Mouse (Mus musculus) retina, adult 2 months (tissue): Measurements from ENCODE around the gene Prr36.

ENCODE experiments used
- DNase-seq: peaks from one replicate; pipeline ENCODE4 v3.0.0-alpha.2; 2012; ENCODE audit warnings: low read depth, low spot score

The Prr36 gene

DNA sequence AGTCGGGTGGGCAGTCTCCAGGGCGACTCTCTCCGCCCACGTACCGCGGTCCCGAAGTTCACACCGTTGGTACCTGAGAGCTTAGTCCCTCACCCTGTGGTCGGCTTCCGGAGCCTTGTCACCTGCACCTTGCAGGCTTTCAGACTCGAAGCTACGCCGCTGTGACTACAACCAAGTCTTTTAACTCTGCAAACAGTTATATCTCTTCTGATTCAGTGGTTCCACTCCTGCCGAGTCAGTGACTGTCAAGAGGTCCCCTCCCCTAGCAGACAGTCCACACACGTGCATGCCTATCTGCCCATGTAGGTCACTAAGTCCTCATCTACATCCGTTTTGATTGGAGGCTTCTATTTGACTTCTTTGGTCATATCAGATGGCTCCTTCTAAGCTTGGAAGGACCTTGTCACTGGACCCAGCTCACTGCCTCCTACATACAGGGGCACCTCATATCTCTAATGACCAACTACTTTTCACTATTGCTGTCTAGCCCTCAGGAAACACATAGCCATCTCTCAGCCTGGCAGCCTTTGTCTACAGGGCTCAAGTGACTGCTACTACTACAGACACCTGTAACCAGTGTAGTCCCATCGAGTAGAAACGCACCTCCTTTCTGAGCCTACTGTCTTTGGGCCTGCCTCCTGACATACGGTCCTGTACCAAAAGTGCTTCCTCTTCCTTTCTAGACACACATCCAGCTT, 22.1 kb upstream of the Prr36 start:
- no peak for DNase-seq

DNA sequence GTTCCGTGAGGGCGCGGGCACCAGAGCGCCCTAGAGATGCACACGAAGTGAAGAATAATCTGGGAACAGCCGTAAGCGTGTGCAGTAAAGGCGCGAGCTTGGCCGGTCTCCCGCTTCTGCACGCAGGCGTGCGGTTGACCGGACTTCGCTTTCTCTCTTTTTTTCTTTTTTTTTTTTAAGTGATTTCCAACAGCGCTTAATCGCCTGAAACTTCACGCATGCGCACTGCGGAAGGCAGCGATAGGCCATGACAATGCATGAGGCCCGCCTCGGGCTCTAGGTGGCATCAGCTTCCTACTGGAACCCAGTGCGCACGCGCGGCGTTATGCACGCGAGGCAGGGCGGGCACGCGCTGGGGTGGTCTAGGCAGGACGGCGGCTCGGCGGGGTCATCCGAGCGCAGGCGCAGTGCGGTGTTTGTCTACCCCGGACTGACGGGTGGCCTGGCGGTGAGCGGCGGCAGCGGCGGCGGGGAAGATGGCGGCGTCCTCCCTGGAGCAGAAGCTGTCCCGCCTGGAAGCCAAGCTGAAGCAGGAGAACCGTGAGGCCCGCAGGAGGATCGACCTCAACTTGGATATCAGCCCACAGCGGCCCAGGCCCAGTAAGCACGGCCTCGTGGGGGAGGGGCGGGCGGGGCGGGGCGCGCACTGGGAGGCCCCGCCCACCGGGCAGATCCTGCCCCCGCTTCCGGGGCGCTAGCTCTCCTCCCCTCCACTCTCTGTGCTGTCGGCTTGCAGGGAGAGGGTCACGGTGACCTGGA, 21.4 kb upstream of the Prr36 start, which contains the start of the genes Map2k7 and Gm49320:
Map2k7 (plus strand) TSS at position 307 of the 759 bp plus-strand sequence.
Gm49320 (plus strand) TSS at position 432 of the 759 bp plus-strand sequence.
- peak; percentile 98 for DNase-seq

DNA sequence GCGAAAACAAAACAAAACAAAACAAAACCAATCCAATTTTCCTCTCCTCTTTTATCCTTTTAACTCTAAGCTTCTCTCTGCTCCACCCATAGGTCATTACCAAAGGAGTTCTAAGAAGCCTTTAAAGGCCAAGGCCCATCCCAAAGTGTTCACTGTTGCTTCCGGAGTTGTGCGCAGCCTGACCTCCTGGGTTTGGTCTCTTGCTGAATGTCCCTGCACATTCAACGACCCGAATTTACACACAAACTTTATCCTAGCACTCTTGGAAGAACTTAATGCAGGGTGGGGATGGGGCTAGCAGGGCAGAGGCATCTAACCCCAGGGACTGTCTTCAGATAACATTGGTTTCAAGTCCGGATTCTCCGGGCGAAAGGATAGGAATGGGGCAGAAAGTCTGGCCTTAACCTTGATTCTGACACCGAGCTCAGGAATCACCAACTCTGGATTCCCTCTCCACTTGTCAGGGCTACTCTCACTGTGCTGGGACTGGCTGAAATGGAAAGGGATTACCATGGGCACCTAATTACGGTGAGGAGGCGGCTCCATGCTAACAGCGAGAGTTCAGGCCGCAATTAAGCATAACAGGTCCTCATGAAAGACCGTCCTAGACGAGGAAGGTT, 20.7 kb upstream of the Prr36 start:
- no peak for DNase-seq

DNA sequence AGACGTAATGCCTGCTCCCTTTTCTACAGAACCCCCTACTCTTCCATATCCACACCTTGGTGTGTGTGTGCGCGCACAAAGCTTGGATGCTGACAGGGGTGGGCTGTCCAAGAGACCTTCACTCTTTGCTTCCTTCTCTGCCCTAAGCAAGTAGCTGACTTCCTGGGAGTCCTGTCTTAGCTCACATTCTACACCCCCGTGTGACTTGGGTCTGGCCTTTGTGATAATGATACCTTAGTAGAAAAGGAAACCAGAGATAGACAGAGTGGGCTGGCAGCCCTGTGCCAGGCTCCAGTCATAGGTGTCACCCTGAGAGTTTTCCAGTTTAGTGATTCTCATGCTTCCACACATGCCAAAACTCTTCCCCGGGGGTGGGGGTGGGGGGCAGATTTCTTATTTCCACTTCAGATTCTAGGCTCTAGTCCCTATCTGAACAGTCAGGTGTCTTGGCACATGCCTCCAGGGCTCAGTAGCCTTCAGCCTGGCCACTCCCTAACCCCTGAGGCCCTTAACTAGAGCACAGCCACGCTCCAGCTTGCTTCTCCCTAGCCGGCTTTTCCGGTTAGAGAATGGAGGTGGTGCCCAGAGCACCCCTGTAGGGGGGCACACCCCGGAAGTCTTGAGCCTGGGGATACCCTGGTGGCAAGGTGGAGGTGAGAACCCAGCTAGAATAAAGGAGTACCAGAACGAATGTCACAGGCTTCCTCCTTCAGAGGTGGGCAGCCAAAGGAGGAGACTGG, 13.5 kb upstream of the Prr36 start:
- no peak for DNase-seq

DNA sequence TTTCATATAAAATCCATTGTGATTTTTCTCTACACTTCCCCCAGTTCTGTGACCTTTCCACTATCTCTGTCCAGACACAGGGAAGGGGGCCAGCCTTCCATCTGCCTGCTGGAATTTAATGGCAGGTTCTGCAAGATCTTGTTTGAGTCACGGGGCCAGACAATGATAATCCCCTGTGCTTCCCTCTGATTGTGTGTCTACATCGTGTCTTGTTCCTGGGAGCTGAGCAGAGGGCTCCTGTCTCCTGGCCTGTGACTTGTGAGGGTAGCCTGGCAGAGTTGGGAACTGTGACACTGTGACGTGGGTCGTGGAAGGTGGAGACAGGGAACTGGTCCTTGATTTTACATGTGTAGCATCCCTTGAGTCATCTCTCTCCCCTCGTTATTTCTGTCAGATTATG, 12.5 kb upstream of the Prr36 start:
- no peak for DNase-seq

DNA sequence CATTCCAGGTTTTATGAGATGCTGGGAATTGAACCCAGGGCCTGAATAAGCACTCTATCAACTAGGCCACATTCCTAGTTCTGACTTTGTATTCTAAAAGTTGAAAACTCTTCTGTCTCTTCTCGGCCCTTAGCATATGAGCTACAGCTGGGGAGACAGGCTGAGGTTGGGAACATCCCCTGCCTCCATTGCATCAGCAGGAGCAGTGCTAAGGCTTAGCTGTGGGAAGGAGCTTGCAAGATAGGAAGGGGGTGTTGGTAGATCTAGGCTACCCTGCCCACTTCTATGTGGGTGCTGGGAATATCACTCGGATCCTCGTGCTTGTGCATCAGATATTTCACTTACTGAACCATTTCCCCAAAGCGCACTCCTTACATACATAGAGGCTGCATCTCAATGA, 10.7 kb upstream of the Prr36 start:
- DNase-seq, result no peak

DNA sequence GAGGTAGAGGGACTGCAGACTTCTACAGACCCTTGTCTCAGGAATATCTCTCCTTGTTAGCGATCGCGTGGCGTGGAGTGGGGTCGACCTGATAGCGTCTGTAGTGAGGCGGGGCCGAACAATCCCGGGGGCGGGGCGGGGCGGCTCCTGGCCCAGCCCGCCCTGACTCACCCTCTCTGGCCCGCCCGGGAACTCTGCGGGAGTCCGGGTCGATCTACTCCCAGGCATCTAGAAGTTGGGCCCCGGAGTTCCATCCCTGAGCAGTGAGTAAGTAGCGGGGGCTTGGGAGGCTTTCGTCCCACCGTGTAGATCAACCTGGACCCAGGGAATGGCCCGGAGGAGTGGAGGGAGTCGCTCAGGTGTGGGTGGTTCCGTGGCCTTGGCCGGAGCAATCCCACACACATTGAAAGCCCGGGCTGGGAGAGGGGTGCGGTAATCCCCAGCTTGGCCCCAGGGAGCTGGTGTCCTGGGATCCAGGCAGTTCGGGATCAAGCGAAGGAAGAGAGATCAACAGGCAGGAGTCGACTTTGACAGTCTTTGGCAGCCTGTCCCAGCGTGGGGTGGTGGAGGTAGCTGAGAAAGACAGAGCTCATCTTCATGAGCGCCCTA, 9.6 kb upstream of the Prr36 start, which contains the start of gene Lrrc8e:
Lrrc8e (plus strand) TSS at position 89 of the 609 bp plus-strand sequence.
- no peak for DNase-seq

DNA sequence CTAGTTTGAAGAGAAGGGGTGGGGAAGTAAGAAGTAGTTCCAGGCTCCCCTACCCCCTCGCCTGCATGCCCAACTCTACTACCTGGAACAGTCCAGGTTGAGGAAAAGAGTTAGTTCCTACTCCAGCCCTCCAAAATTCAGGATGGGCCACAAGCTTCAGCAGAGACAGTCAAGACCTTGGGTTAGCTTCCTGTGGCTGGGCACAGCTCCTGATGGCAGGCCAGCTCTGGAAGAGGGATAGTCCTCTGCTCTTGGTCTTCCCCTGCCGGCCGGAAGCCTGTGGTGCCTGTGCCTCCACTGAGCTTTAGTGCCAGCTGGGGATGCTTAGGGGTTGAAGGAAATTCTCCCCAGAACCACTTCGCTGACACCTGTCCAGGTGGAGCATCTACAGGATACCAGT, 9.1 kb upstream of the Prr36 start:
- DNase-seq, result no peak

DNA sequence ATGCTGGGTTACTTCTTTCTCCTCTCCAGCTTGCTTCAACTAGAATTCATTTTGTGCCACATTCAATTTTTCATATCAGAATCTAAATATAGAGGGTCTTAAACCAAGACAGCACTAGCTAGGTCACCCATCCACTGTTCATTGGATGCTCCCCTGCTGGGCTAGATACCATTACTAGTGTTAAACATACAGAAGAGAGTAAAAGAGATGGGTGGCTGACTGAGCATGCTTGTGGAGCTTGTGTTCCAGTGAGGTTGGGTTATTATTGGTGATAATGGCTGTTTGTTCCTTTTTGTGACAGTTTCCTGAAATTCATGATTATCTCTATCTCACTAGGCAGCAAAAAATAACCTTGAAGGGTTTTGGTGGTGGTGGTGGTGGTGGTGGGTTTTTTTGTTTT, 4.8 kb upstream of the Prr36 start:
- no peak for DNase-seq

DNA sequence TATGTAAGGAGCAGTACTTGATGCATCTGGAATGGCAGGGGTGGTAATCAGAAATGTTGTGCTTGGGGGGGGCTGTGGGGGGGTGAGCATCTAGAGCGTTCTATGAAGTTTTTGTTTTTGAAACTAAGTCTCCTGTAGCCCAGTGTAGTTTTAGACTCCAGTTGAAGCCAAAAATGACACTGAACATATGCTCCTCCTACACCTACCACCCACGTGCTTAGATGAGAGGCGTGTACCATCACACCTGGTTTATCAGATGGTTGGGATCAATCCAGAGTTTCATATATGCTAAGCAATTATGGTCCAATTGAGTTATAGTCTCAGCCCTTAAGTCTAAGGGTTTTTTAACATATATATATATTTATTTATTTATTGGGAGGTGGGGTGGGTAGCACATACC, 2.4 kb upstream of the Prr36 start:
- no peak for DNase-seq

DNA sequence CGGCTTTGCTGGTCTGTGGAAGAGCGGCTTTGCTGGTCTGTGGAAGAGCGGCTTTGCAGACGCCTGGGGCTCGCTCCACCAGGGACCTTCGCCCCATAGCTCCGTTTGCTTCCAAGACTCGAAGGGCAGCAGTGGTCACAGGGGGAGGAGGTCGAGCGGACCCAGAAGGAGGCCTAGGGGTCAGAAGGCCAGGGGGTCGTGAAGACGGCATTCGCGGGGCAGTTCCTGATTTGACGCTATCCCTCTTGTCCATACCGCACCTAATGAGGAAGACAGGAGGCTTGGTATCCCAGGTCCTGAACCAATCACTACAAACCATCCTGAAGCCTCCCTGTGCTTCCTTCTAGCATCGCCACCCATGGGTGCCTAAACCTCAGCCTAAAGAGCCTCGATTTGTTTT, 963 bp downstream of the Prr36 start:
- DNase-seq, result no peak

DNA sequence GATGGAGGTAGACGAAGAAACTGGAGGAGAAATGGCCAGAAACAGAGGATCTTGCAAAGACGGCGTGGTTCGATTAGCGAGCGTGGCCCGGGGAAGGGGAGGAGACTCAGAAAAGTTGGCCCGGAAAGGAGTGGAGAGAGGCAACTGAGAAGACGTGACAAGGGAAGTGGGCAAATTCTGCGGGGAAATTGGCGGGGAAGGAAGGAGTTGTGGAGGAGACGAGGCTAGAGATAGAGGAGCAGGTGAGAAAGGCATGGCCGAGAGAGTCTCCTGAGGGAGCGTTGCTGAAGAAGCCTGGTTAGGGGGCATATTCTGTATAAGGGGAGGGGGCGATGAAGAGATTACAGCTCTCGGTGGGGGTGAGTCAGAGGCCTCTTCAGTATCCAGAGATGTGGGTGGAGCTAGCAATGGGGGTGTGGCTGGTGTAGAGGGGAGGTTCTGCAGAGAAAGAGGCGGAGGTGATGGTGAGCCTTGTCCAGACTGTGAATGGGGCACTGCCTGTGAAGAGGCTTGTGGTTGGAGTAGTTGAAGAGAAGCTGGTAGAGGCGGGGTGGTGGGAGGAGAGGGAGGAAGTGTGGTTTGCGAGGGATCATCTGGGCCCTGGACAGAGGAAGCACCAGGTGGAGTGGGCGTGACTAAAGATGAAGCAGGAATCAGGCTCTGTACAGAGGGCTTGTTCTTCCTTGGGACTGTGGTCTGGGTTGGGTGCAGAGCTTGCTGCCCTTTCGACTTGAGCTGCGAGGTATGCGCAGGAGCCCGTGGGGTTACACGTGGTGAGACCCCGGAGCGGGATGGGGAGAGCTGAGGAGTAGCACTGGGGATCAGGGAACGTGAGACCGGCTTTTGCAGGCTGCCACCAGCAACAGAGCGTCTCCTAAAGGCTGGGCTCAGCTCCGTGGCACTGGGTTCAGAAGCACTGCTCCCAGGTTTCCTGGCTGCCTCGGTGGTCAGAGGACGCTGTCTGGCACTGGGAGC, 3.0 kb downstream of the Prr36 start:
- no peak for DNase-seq

DNA sequence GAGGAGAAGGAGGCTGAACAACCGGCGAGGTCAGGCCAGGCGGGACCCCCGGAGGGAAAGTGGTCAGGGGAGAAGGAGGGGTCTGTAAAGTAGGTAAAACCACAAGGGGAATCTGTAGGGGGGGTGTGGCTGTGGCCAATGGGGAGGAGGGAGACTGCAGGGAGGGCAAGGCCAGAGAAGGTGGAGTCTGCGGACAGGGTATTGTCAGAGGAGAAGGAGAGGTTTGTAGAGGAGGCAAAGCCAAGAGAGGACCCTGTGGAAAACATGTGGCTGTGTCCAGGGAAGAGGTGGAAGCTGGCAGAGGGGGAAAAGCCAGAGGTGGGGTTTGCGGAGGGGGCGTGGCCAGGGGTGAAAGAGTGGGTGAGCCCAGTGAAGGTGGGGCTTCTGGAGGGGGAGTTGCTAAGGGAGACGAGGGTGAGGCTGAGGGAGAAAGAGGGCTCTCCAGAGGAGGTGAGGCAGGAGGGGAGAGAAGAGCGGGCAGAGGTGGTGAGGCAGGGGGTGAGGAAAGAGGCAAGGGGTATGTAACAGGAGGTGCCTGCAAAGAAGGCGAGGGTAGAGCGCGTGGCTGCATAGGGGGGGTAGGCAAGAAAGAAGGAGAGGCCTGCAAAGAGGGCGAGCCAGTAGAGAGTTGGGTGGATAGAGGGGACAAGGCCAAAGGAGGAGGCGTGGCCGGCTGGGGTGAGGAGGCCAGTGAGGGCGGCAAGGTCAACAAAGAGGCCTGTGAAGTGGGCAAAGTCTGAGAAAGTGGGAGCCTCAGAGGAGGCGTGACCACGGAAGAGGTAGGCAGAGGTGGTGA, 3.9 kb downstream of the Prr36 start:
- DNase-seq, result no peak

DNA sequence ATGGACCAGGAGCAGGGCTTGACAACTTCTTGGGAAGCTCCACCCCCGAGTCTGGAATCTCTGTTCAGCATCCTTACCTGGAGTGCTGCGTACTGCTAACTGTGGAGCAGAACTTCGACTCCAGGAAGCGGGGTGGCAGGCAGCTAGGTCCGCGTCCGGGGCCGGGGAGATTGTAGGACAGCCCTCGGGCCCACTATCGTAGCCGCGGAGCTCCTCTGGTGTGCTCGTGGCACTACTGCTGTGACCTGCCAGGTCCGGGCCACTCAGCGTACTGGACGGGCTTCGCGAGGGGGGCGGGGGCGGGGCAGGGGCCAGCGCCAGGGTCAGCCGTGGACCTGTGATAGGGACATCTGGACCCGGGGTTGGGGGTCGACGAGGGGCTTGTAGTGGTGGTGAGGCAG, 4.5 kb downstream of the Prr36 start:
- DNase-seq, result no peak

DNA sequence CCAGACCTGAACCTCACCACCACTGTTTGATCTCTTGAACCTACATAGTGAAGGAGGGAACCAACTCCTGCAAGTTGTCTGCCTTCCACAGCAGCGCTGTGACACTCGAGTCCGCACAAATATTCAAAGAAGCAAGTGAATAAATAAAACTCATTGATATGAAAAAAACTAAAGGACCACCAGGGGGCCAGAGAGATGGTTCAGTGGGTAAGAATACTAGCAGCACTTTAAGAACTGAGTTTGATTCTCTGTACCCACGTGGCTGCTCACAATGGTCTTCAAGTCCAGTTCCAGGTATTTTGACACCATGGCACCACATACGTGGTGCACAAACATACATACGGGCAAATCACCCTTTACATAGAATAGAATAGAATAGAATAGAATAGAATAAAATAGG, 6.2 kb downstream of the Prr36 start:
- no peak for DNase-seq

DNA sequence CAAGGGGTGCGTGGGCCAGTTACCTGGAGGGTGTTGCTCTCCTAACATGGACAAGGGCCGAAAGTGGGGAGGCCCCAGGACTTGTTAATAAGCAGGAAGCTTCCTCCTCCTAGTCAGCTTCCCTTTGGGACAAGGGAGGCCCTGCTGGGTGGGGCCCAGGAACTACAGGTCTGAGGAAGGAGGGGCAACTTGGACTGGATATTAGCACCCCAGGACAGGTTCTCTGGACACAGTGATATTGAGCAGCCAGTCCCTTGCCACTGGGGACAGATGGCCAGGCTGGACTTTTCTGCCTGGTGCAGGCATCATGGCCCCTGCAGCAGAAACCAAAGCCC, 10.3 kb downstream of the Prr36 start:
- DNase-seq, result no peak

DNA sequence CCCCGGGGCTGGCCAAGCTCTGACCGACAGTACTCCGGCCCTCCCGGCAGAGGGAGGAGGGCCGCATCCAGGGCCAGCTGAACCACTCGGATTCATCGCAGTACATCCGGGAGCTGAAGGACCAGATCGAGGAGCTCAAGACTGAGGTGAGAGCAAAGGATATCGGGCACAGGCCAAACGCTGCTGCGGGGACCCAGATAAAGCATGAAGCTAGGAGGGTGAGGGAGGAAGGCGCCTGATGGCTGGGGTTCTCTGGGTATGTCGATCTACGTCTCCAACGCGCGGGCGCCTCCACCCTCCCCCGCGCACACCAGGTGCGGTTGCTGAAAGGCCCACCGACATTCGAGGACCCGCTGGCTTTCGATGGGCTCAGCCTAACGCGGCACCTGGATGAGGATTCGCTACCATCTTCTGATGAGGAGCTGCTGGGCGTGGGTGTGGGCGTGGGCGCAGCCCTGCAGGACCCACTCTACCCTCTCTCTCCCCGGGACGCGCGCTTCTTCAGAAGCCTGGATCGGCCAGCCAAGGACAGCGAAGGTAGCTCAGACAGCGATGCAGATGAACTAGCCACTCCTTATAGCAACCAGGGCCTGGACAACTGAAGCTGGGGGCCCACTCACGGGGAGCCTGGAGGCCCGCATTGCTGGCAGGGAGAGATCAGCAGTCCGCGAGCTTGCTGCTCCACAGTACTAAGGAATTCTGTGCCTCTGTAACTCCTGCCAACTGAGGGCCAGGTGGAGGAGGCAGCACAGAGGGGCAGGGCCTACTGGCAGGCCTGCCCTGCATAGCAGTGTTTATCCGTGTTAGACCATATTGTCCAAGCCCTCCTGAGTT, 10.9 kb downstream of the Prr36 start:
- DNase-seq, result no peak

DNA sequence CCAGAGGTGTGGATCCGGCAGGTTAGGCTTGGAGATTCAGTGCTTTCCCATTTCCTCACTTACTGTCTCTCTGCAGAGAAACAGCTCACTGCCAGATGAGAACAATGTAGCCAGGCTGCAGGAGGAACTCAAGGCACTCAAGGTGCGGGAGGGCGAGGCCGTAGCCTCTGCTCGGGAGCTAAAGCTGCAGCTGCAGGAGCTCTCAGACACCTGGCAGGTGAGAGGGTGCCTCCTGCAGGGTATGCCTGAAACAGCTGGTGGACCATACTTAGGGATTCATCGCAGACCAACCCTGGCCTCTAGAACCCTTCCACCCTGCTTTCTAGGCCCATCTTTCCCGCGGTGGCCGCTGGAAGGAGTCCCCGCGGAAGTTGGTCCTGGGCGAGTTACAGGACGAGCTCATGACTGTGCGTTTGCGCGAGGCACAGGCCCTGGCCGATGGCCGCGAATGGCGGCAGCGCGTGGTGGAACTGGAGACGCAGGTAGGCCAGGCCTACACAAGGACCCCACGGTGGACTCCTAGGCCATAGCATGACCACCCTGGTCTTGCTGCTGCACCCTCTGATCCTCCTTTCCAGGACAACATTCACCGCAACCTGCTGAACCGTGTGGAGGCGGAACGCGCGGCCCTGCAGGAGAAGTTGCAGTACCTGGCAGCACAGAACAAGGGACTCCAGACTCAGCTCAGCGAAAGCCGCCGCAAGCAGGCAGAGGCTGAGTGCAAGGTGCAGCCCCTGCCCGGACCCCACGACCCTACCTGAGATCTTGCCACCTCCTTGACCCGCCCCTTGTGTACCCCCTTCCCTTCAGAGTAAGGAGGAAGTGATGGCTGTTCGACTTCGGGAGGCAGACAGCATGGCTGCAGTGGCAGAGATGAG, 11.8 kb downstream of the Prr36 start:
- DNase-seq, result no peak
